Mouse (Mus musculus): ENCODE results near the gene Rin2.

DNA sequence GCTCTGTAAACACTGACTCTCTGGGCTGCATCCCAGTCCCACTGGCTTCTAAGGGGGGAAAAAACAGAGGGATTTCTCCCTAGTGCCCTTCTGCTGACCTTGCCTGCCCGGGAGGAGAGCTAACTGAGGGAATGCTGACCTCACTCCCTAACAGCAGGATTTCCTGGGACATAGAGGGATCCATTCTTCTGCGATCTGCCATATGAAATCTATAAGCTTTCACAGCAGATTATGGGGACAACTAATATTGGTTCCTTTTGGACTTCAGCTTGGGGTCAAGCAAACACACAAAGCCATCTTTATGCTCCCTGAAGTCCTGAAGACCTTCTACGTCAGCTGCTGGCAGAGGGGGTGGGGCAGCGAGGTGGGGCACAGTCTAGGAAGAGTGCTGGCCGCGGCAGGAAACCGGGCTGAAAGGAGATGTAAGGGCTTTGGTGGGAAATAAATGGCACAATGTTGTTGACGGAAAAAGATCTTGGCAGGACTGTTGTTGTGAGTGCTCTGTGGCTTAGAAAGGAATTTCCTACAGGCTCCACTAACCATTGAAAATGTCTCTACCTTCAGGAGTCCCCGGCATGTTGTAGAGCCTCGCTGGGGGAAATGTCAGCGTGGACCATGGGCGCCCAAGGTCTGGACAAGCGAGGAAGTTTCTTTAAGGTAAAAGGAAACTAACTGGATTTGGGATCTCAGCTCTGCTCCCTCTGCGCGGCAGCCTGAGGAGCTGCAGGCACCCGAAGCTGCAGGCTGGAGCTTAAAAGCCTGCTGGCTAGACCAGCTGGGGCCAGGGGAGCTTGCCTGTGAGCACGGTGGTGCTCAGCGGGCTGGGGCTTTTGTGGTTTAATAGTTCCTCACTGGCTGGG is 111.0 kb downstream of the Rin2 start:
- TF ChIP-seq POLR2A (IDR thresholded peaks at IDR 0.05; ENCODE audit: insufficient read depth, low read length) = no peak
- TF ChIP-seq EP300 (IDR thresholded peaks at IDR 0.05; ENCODE audit: insufficient read depth, low read depth, low read length) = no peak
- TF ChIP-seq CTCF (IDR thresholded peaks at IDR 0.05; ENCODE audit: low read depth, low read length) = no peak

Data from ES-Bruce4 (cell line).